In the genomic region with DNA sequence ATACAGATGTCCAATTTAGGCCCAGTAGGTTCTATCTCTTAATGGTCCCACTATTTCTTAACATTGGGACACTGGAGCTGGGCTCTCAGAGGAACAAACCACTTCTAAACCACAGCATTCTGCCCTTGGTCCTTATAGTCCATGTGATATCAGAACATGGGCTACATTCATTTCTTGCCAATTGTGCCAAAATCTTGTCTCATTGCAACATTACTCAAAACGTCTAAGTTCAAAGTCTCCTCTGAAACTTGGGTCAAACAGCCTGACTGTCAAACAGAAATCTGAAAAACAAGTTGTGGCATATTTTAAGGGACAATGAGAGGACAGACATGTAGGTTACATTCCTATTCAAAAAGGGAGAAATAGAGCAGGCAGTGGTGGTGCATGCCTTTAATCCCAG, we compare ENCODE assay signal across 25 mouse cellular contexts. TPM values are rescaled to one million over a fixed set of nuclear protein-coding genes. Genes with fewer than 3 reads are reported as not detected.
A peak's percentile ranks its signal among the peaks of the same experiment; 100 is the strongest.
DNase-seq lines count a peak whose midpoint lies in the region; ATAC-seq and TF ChIP-seq lines count a peak whose summit lies in the region.
"Had no signal": no experiment of that assay in that cellular context is flagged by ENCODE, and none has a peak within 500 bp of the region (broad histone marks: within the 10 kb centered on the region; RNA-seq: fewer than 3 reads in every experiment).

No protein-coding gene starts in this region.

- peak; percentile 90 for DNase-seq in liver, adult 2 months (ENCODE audit: extremely low read depth, low read depth, low spot score)
- no peak for DNase-seq in neural tube, embryonic 10.5 days (ENCODE audit: extremely low spot score, low spot score)
- DNase-seq: adrenal gland, adult 2 months; adrenal gland, adult 8-10 months; adrenal gland, postnatal 10 days; adrenal gland, postnatal 14 days; adrenal gland, postnatal 25 days; adrenal gland, postnatal 36 days; B cell, adult 2 months; cerebellum, adult 11 months; cerebellum, adult 11-12 months; cerebellum, adult 18-20 months; cerebellum, adult 2 months had no signal

- H3K4me3 ChIP-seq in liver, adult 2 months (ENCODE audit: insufficient read depth, low read depth, low read length): no peak overlapping the region
- H3K4me3 ChIP-seq in liver, embryonic 12.5 days: no peak overlapping the region
- H3K4me3 ChIP-seq in E14TG2a.4 (replicated peaks; ENCODE audit: low read length): peak overlapping the region; percentile 32; the same call in 1 of the 2 replicates

- peaks cover 3% of the 10 kb centered on the region; the same call in 1 of the 2 replicates for H3K4me1 ChIP-seq in liver, adult 2 months (ENCODE audit: control insufficient read depth, insufficient read depth, low read length)
- H3K4me1 ChIP-seq in liver, embryonic 12.5 days: no peaks in the 10 kb centered on the region
- H3K4me1 ChIP-seq in E14TG2a.4 (replicated peaks; ENCODE audit: low read depth, low read length): no peaks in the 10 kb centered on the region

- no peaks in the 10 kb centered on the region for H3K27me3 ChIP-seq in liver, adult 2 months (ENCODE audit: control insufficient read depth, insufficient read depth, low read length)
- H3K27me3 ChIP-seq in liver, embryonic 12.5 days (replicated peaks): no peaks in the 10 kb centered on the region
- H3K27me3 ChIP-seq in E14TG2a.4 (ENCODE audit: insufficient read depth, low read length): no peaks in the 10 kb centered on the region
- H3K27me3 ChIP-seq: Patski had no signal

- peaks cover 5% of the 10 kb centered on the region; the same call in 1 of the 2 replicates for H3K9me3 ChIP-seq in liver, embryonic 12.5 days (replicated peaks)
- H3K9me3 ChIP-seq in E14TG2a.4 (ENCODE audit: low read length): peaks cover 96% of the 10 kb centered on the region

- H3K79me2 ChIP-seq in liver, adult 2 months (ENCODE audit: control insufficient read depth, insufficient read depth, low read length): no peaks in the 10 kb centered on the region

- no peak for TF ChIP-seq POLR2A in liver, adult 2 months (IDR thresholded peaks at IDR 0.05; ENCODE audit: extremely low read depth, insufficient read depth, low read length)

- no peak for ATAC-seq in liver, embryonic 12.5 days
- ATAC-seq: activated CD4-positive, CD25-positive, alpha-beta regulatory T cell, adult 4 months; CD4-positive, CD25-positive, alpha-beta regulatory T cell, adult 4 months; Patski had no signal

- no peak for TF ChIP-seq CTCF in liver, adult 2 months (IDR thresholded peaks at IDR 0.05; ENCODE audit: low read depth, low read length)
- TF ChIP-seq CTCF in E14TG2a.4 (conservative IDR thresholded peaks at IDR 0.05; ENCODE audit: low read length): no peak

- 13% methylated on average over 1 of the region's 1 CpGs for WGBS in liver, adult 2 months
- WGBS in liver, embryonic 12.5 days (ENCODE audit: insufficient replicate concordance): 56% methylated on average over 1 of the region's 1 CpGs

- no peak overlapping the region; the same call in 1 of the 2 replicates for H3K27ac ChIP-seq in liver, adult 2 months (replicated peaks; ENCODE audit: insufficient read depth, low read depth, low read length)
- H3K27ac ChIP-seq in liver, embryonic 12.5 days: no peak overlapping the region

- H3K9ac ChIP-seq in liver, adult 2 months (ENCODE audit: low read depth, low read length): no peak overlapping the region
- no peak overlapping the region for H3K9ac ChIP-seq in liver, embryonic 12.5 days

- H3K4me2 ChIP-seq in liver, embryonic 12.5 days: no peak overlapping the region

- no peaks in the 10 kb centered on the region for H3K36me3 ChIP-seq in liver, adult 2 months (ENCODE audit: control insufficient read depth, insufficient read depth, low read length)
- H3K36me3 ChIP-seq in liver, embryonic 12.5 days: no peaks in the 10 kb centered on the region
- H3K36me3 ChIP-seq in E14TG2a.4 (ENCODE audit: insufficient read depth, low read length): no peaks in the 10 kb centered on the region
- H3K36me3 ChIP-seq: G1E had no signal

RNA-seq across cellular contexts. Expression of gene Cyp3a57, which starts 27.9 kb away (rescaled TPM):
- 0.18 TPM in 1 of 2 replicates, not detected in the other for total RNA-seq in liver, adult 2 months (2014; rRNA removed)
- not detected in 2 replicates for polyA plus RNA-seq in liver, adult 2 months (2012; rRNA removed)
- not detected in 2 replicates for polyA plus RNA-seq in liver, embryonic 12.5 days (2016; fragmentation: Nextera tagmentation; extraction: Ambion mirVana)
- total RNA-seq: adrenal gland, adult 18-20 months; adrenal gland, adult 2 months; adrenal gland, postnatal 14 days; adrenal gland, postnatal 36 days; CH12.LX; ES-E14; G1E; MEL had no signal
- polyA plus RNA-seq: activated CD4-positive, CD25-positive, alpha-beta regulatory T cell, adult 4 months; adrenal gland, adult 2 months; brain, embryonic 14.5 days; C2C12; CD4-positive, CD25-positive, alpha-beta regulatory T cell, adult 4 months; G1E; Patski had no signal

RNA-seq across cellular contexts. Expression of gene Zscan25, which starts 36.8 kb away (rescaled TPM):
- total RNA-seq in liver, adult 2 months (2014; rRNA removed): 3.0 and 3.5 TPM in 2 replicates
- polyA plus RNA-seq in liver, adult 2 months (2012; rRNA removed): 6.5 and 6.7 TPM in 2 replicates
- polyA plus RNA-seq in liver, embryonic 12.5 days (2016; fragmentation: Nextera tagmentation; extraction: Ambion mirVana): 0.32 and 0.39 TPM in 2 replicates
